Mouse (Mus musculus) heart, embryonic 16.5 days (tissue): ENCODE measurements around the gene Cyp2ab1. TPM values are rescaled to one million over a fixed set of nuclear protein-coding genes. Genes with fewer than 3 reads are reported as not detected.
"Not testable (repeated sequence)": the region's sequence is repeated elsewhere in the genome, so short reads cannot be mapped to it uniquely, and the experiment has no call there.

Experiments used
- ATAC-seq: fragments of 200-750 bp; cut with Nextera tagmentation; replicated peaks from 2 replicates; pipeline ENCODE4 v1.8.0; 2017; ENCODE audit warnings: moderate number of reproducible peaks; ENCODE audit not compliant: insufficient read depth, low FRiP score; ENCODE audit errors: extremely low read depth
- H3K27ac ChIP-seq: fragments of 300-500 bp; sonication (generic); 2 replicates; pipeline ENCODE4 v1.5.1; 2014; ENCODE audit warnings: mild to moderate bottlenecking, low read length, control low read depth, moderate library complexity
- H3K27me3 ChIP-seq: fragments of 300-500 bp; sonication (generic); 2 replicates; pipeline ENCODE4 v1.6.1; 2014; ENCODE audit warnings: low read length, mixed read lengths; ENCODE audit not compliant: control insufficient read depth, insufficient read depth
- H3K36me3 ChIP-seq: fragments of 300-500 bp; sonication (generic); 2 replicates; pipeline ENCODE4 v1.6.1; 2014; ENCODE audit not compliant: control insufficient read depth, insufficient read depth
- H3K4me1 ChIP-seq: fragments of 300-500 bp; sonication (generic); 2 replicates; pipeline ENCODE4 v1.6.1; 2014; ENCODE audit warnings: low read length, mixed read lengths; ENCODE audit not compliant: control insufficient read depth, insufficient read depth
- H3K4me2 ChIP-seq: fragments of 300-500 bp; sonication (generic); 2 replicates; pipeline ENCODE4 v1.6.1; 2014; ENCODE audit warnings: low read depth, mild to moderate bottlenecking, control low read depth, low read length
- H3K4me3 ChIP-seq: fragments of 300-500 bp; sonication (generic); 2 replicates; pipeline ENCODE4 v1.5.1; 2014; ENCODE audit warnings: mild to moderate bottlenecking, control low read depth, low read length
- H3K9ac ChIP-seq: fragments of 300-500 bp; sonication (generic); 2 replicates; pipeline ENCODE4 v1.6.1; 2014; ENCODE audit warnings: low read length, control low read depth
- H3K9me3 ChIP-seq: fragments of 300-500 bp; sonication (generic); replicated peaks from 2 replicates; pipeline ENCODE4 v1.6.1; 2016; ENCODE audit warnings: low read length; ENCODE audit not compliant: control insufficient read depth
- WGBS: fragments of 180-500 bp; shearing (Covaris S2); extraction: QIAGEN DNeasy Blood & Tissue Kit; methylation state at CpG from one replicate; pipeline ENCODE4 v1.1.7; 2014; 5-methylcytosine and 5-hydroxymethylcytosine counted together
- polyA plus RNA-seq: library from polyadenylated mRNA; unstranded; fragments of >200 nt; fragmentation: Nextera tagmentation; extraction: Ambion mirVana; gene quantifications from 2 replicates; pipeline ENCODE4 v1.2.1, GENCODE M21; 2015

Gene Cyp2ab1
- polyA plus RNA-seq: not detected in 2 replicates

DNA sequence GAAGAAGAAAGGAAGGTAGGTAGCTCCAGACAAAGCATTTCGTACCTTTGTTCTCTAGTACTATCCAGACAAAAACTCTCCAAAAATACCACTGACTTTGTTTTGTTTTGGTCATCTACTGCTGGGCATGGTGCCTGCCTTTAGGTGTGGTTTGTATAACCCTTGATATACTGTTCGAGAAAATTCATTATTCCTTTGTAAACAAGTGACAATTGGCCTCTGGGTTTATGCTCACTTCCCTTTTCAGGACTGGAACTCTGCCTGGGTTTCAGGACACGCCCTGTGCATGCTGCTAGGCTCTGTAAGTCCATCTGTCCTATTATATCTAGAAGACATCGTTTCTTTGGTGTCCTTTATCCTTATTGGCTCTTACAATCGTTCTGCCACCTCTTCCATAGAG, at the start of gene Cyp2ab1:
Gene Cyp2ab1, minus strand, starts transcription at position 119 of the 400 bp plus-strand sequence.
- no peak within 1 kb of the TSS for H3K9ac ChIP-seq
- no peak within 1 kb of the TSS for H3K4me2 ChIP-seq
- H3K36me3 ChIP-seq: peaks cover 7% of the 10 kb centered on the region; the same call in 1 of the 2 replicates
- 59% methylated on average over 5 of the region's 5 CpGs for WGBS
- no peaks in the 10 kb centered on the region for H3K27me3 ChIP-seq
- no peak within 1 kb of the TSS for H3K27ac ChIP-seq
- no peak for ATAC-seq
- H3K4me3 ChIP-seq: no peak within 1 kb of the TSS
- H3K9me3 ChIP-seq: no peaks in the 10 kb centered on the region
- H3K4me1 ChIP-seq: no peaks in the 10 kb centered on the region

- Histone ChIP-seq H3K27me3 (no peaks in the 10 kb centered on the region), H3K4me2 (no peak overlapping the region), H3K36me3 (peaks cover 34% of the 10 kb centered on the region), H3K9ac (no peak overlapping the region), H3K9me3 (no peaks in the 10 kb centered on the region), H3K4me1 (no peaks in the 10 kb centered on the region), H3K27ac (no peak overlapping the region), H3K4me3 (no peak overlapping the region)
- WGBS: 54% methylated on average over 4 of the region's 4 CpGs
- ATAC-seq: no peak
Measured at GRCm38 (mm10) chr16:20371731-20372130, 46.5 kb upstream of the Cyp2ab1 start.

DNA sequence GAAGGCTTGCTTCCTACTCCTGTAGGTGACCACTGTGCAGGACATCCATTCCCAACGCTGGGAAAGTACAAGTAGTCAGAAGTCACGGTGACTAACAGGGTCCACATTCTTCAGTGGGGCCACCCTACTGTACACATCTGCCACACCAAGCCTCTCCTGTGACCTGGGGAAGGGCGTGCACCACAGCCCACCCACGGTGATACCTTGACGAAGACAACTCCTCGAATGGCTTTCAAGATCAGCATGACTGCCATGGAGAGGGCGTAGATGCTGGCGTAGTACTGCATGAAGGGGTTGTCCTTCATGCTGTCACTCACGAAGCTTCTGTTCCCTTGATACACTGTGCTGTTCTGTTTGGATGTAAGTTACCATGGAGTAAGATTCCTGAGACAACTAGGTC, 43.0 kb upstream of the Cyp2ab1 start:
- H3K4me1 ChIP-seq: no peaks in the 10 kb centered on the region
- no peak overlapping the region for H3K27ac ChIP-seq
- H3K9ac ChIP-seq: no peak overlapping the region
- H3K36me3 ChIP-seq: peaks cover 49% of the 10 kb centered on the region
- H3K4me2 ChIP-seq: no peak overlapping the region
- H3K4me3 ChIP-seq: no peak overlapping the region
- no peaks in the 10 kb centered on the region for H3K9me3 ChIP-seq
- H3K27me3 ChIP-seq: no peaks in the 10 kb centered on the region
- WGBS: 79% methylated on average over 9 of the region's 9 CpGs
- ATAC-seq: no peak

DNA sequence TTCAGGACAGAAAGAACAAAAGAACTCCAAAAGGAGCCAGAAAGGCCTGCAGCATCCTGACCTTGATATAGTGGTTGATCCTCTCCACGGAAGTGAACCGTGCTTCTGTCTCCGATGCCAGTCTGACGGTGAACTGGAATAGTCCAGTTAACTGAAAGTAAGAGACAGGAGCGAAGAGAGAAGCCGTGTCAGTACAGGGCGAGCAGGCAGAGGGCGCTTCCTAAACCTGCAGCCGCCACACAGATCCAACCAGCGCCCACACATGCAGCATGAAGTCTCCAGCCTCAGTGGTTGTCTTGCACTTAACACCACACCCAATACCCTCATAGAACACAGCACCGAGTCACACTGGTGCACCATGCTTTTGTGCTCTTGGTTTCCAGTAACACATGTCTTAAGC, 36.9 kb upstream of the Cyp2ab1 start:
- Histone ChIP-seq H3K4me3 (no peak overlapping the region), H3K27me3 (no peaks in the 10 kb centered on the region), H3K9me3 (no peaks in the 10 kb centered on the region), H3K27ac (no peak overlapping the region), H3K36me3 (peaks cover 54% of the 10 kb centered on the region), H3K9ac (no peak overlapping the region), H3K4me1 (no peaks in the 10 kb centered on the region), H3K4me2 (no peak overlapping the region)
- ATAC-seq: no peak
- WGBS: 88% methylated on average over 11 of the region's 11 CpGs

DNA sequence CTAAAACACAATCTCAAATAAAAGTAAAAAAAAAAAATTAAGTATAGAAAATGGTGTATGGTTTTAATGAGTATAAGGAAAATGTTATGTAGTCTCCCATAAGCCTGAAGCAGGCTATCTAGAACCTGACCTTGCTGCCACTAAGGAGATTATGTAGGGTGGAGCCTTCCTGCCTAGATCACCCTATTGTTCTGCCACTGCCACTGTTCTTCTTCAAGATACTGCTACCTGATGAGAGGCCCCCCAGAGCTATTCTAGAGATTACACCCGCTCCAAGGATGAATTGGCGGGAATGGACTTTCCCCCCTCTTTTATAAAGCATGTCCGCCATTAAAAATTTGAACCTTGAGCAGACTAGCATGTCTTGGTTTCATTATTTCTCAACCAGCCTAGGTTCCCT, 36.3 kb upstream of the Cyp2ab1 start:
- not testable (repeated sequence) for H3K27ac ChIP-seq

DNA sequence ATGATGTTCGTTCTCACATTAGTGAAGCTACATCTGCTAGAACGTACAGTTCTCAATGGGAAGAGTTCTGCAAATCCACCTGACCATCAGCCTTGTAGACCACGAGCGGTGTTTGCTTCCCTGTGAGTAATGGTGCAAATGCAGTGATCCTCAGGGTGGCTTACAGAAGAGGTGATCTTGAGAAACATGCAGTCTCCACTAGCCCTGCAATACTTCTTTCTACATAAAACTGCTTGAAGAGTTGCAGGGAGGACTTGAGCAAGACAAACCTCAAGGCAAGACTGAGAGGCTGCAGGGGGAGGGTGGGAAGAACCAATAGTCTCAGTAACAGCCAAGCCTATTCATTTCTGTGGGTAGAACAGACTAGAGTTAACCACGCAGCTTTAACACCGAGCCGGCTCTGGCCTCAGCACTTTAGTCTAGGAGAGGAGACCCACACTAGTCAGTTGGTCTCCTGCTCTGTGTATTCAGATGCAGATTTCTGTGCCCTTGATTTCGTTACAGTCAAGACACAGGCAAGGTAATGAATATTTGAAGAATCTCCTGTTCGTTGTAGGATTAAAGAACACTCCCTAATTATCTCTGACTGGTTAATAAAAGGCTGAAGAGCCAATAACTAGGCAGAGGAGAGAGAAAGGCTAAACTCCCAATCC, 34.6 kb upstream of the Cyp2ab1 start:
- Histone ChIP-seq H3K36me3 (peaks cover 46% of the 10 kb centered on the region), H3K27ac (no peak overlapping the region), H3K4me1 (no peaks in the 10 kb centered on the region), H3K4me2 (no peak overlapping the region), H3K27me3 (no peaks in the 10 kb centered on the region), H3K9me3 (no peaks in the 10 kb centered on the region), H3K9ac (no peak overlapping the region), H3K4me3 (no peak overlapping the region)
- 82% methylated on average over 9 of the region's 9 CpGs for WGBS
- ATAC-seq: no peak

More for the DNA sequence above, 36.3 kb upstream of the Cyp2ab1 start:
- H3K9me3 ChIP-seq, H3K4me3 ChIP-seq, H3K4me1 ChIP-seq, H3K4me2 ChIP-seq, H3K27me3 ChIP-seq, H3K9ac ChIP-seq, ATAC-seq: not testable (repeated sequence)
- 86% methylated on average over 3 of the region's 3 CpGs for WGBS
- H3K36me3 ChIP-seq: peaks cover 52% of the 10 kb centered on the region

GRCm38 (mm10) chr16:20357837-20358236, 32.6 kb upstream of the Cyp2ab1 start:
- Histone ChIP-seq H3K27ac (no peak overlapping the region), H3K4me2 (no peak overlapping the region), H3K36me3 (peaks cover 33% of the 10 kb centered on the region), H3K4me1 (no peaks in the 10 kb centered on the region), H3K9me3 (no peaks in the 10 kb centered on the region), H3K9ac (no peak overlapping the region), H3K4me3 (no peak overlapping the region), H3K27me3 (no peaks in the 10 kb centered on the region)
- ATAC-seq: no peak
- WGBS: 91% methylated on average over 5 of the region's 5 CpGs

GRCm38 (mm10) chr16:20354762-20355161, 29.6 kb upstream of the Cyp2ab1 start:
- 92% methylated on average over 2 of the region's 2 CpGs for WGBS
- Histone ChIP-seq H3K36me3 (peaks cover 35% of the 10 kb centered on the region), H3K27me3 (no peaks in the 10 kb centered on the region)

DNA sequence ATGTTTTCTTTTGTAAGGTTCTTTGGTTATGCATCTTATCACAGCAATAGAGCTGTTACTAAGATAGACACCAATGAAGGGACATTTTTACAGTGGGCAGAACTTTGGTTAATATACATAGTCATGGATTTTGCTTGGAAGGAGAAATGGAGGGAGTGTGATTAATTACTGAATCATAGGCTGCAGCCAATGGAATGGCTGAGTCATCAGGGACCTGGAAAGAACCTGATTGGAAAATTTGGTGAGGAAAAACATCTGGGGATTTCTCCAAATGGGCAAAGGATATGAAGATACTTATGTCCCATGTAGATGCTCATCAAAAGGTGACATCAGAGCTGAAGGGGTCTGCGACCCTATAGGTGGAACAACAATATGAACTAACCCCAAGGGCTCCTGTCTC, 28.8 kb upstream of the Cyp2ab1 start:
- Histone ChIP-seq H3K27ac (no peak overlapping the region), H3K9me3 (no peaks in the 10 kb centered on the region), H3K4me1 (no peaks in the 10 kb centered on the region), H3K27me3 (no peaks in the 10 kb centered on the region), H3K4me2 (no peak overlapping the region), H3K36me3 (peaks cover 32% of the 10 kb centered on the region; the same call in 1 of the 2 replicates), H3K9ac (no peak overlapping the region), H3K4me3 (no peak overlapping the region)
- ATAC-seq: no peak
- WGBS: 92% methylated on average over 1 of the region's 1 CpGs

More at GRCm38 (mm10) chr16:20354762-20355161, 29.6 kb upstream of the Cyp2ab1 start:
- no peak overlapping the region for H3K27ac ChIP-seq
- no peaks in the 10 kb centered on the region for H3K9me3 ChIP-seq
- H3K4me1 ChIP-seq: no peaks in the 10 kb centered on the region
- no peak overlapping the region for H3K4me2 ChIP-seq
- no peak for ATAC-seq
- H3K4me3 ChIP-seq: no peak overlapping the region
- H3K9ac ChIP-seq: no peak overlapping the region
